Mouse (Mus musculus): ENCODE results near the gene Rab5if. TPM values are rescaled to one million over a fixed set of nuclear protein-coding genes. Genes with fewer than 3 reads are reported as not detected.
A peak's percentile ranks its signal among the peaks of the same experiment; 100 is the strongest.

Gene Rab5if
- polyA plus RNA-seq, 1 experiment from 2014 or later: 299 TPM

GRCm38 (mm10) chr2:156864481-156864880, 1.6 kb downstream of the Rab5if start:
- Histone ChIP-seq H3K4me3 (ENCODE audit: low read length) (peak overlapping the region; percentile 69), H3K36me3 (ENCODE audit: control insufficient read depth, insufficient read depth, low read length) (peaks cover 6% of the 10 kb centered on the region; the same call in 1 of the 2 replicates), H3K27me3 (replicated peaks; ENCODE audit: control insufficient read depth, insufficient read depth, low read length) (no peaks in the 10 kb centered on the region), H3K9me3 (ENCODE audit: control insufficient read depth, low read length) (no peaks in the 10 kb centered on the region), H3K4me2 (ENCODE audit: low read depth, low read length) (peak overlapping the region; percentile 79), H3K4me1 (ENCODE audit: control insufficient read depth, insufficient read depth, low read length) (peaks cover 23% of the 10 kb centered on the region), H3K9ac (ENCODE audit: low read depth, low read length) (peak overlapping the region; percentile 97), H3K27ac (ENCODE audit: low read length) (peak overlapping the region; percentile 96)
- 71% methylated on average over 3 of the region's 3 CpGs for WGBS
- ATAC-seq: no peak

GRCm38 (mm10) chr2:156868994-156869393, 6.1 kb downstream of the Rab5if start:
- Histone ChIP-seq H3K27ac (ENCODE audit: low read length) (no peak overlapping the region), H3K36me3 (ENCODE audit: control insufficient read depth, insufficient read depth, low read length) (peaks cover 9% of the 10 kb centered on the region; the same call in 1 of the 2 replicates), H3K4me1 (ENCODE audit: control insufficient read depth, insufficient read depth, low read length) (peaks cover 27% of the 10 kb centered on the region), H3K4me2 (ENCODE audit: low read depth, low read length) (no peak overlapping the region), H3K4me3 (ENCODE audit: low read length) (no peak overlapping the region), H3K27me3 (replicated peaks; ENCODE audit: control insufficient read depth, insufficient read depth, low read length) (no peaks in the 10 kb centered on the region), H3K9ac (ENCODE audit: low read depth, low read length) (no peak overlapping the region), H3K9me3 (ENCODE audit: control insufficient read depth, low read length) (no peaks in the 10 kb centered on the region)
- ATAC-seq: 0 out of 2 replicates have a peak, but pooled peaks have one; percentile 11
- WGBS: 71% methylated on average over 8 of the region's 8 CpGs

- H3K4me2 ChIP-seq (ENCODE audit: low read depth, low read length): no peak overlapping the region
- WGBS: 84% methylated on average over 7 of the region's 7 CpGs
- no peaks in the 10 kb centered on the region for H3K9me3 ChIP-seq (ENCODE audit: control insufficient read depth, low read length)
- peaks cover 9% of the 10 kb centered on the region; the same call in 1 of the 2 replicates for H3K36me3 ChIP-seq (ENCODE audit: control insufficient read depth, insufficient read depth, low read length)
- no peaks in the 10 kb centered on the region for H3K27me3 ChIP-seq (replicated peaks; ENCODE audit: control insufficient read depth, insufficient read depth, low read length)
- no peak overlapping the region for H3K9ac ChIP-seq (ENCODE audit: low read depth, low read length)
- H3K4me3 ChIP-seq (ENCODE audit: low read length): no peak overlapping the region
- no peak for ATAC-seq
- no peak overlapping the region for H3K27ac ChIP-seq (ENCODE audit: low read length)
- peaks cover 21% of the 10 kb centered on the region for H3K4me1 ChIP-seq (ENCODE audit: control insufficient read depth, insufficient read depth, low read length)
Observed at GRCm38 (mm10) chr2:156869554-156869953, 6.6 kb downstream of the Rab5if start.

- no peak overlapping the region for H3K27ac ChIP-seq (ENCODE audit: low read length)
Observed at GRCm38 (mm10) chr2:156870519-156870918, 7.6 kb downstream of the Rab5if start.

GRCm38 (mm10) chr2:156873629-156874028, 10.7 kb downstream of the Rab5if start:
- 30% methylated on average over 5 of the region's 5 CpGs for WGBS
- H3K9me3 ChIP-seq (ENCODE audit: control insufficient read depth, low read length): no peaks in the 10 kb centered on the region
- ATAC-seq: 0 out of 2 replicates have a peak, but pooled peaks have one; percentile 33
- H3K4me1 ChIP-seq (ENCODE audit: control insufficient read depth, insufficient read depth, low read length): peaks cover 13% of the 10 kb centered on the region
- H3K27me3 ChIP-seq (replicated peaks; ENCODE audit: control insufficient read depth, insufficient read depth, low read length): no peaks in the 10 kb centered on the region
- H3K4me3 ChIP-seq (ENCODE audit: low read length): no peak overlapping the region
- H3K36me3 ChIP-seq (ENCODE audit: control insufficient read depth, insufficient read depth, low read length): peaks cover 3% of the 10 kb centered on the region; the same call in 1 of the 2 replicates
- H3K27ac ChIP-seq (ENCODE audit: low read length): no peak overlapping the region
- no peak overlapping the region for H3K9ac ChIP-seq (ENCODE audit: low read depth, low read length)
- no peak overlapping the region for H3K4me2 ChIP-seq (ENCODE audit: low read depth, low read length)

More at GRCm38 (mm10) chr2:156870519-156870918, 7.6 kb downstream of the Rab5if start:
- ATAC-seq: 0 out of 2 replicates have a peak, but pooled peaks have one; percentile 14
- Histone ChIP-seq H3K27me3 (replicated peaks; ENCODE audit: control insufficient read depth, insufficient read depth, low read length) (no peaks in the 10 kb centered on the region), H3K4me3 (ENCODE audit: low read length) (no peak overlapping the region), H3K9ac (ENCODE audit: low read depth, low read length) (no peak overlapping the region; the same call in 1 of the 2 replicates), H3K4me2 (ENCODE audit: low read depth, low read length) (no peak overlapping the region), H3K36me3 (ENCODE audit: control insufficient read depth, insufficient read depth, low read length) (peaks cover 9% of the 10 kb centered on the region; the same call in 1 of the 2 replicates), H3K4me1 (ENCODE audit: control insufficient read depth, insufficient read depth, low read length) (peaks cover 17% of the 10 kb centered on the region), H3K9me3 (ENCODE audit: control insufficient read depth, low read length) (no peaks in the 10 kb centered on the region)
- WGBS: 35% methylated on average over 6 of the region's 6 CpGs

GRCm38 (mm10) chr2:156874047-156874759, 11.3 kb downstream of the Rab5if start:
- no peaks in the 10 kb centered on the region for H3K27me3 ChIP-seq (replicated peaks; ENCODE audit: control insufficient read depth, insufficient read depth, low read length)
- no peak for ATAC-seq
- 88% methylated on average over 8 of the region's 8 CpGs for WGBS

GRCm38 (mm10) chr2:156874760-156875510, 12.0 kb downstream of the Rab5if start:
- no peak overlapping the region for H3K27ac ChIP-seq (ENCODE audit: low read length)
- H3K27me3 ChIP-seq (replicated peaks; ENCODE audit: control insufficient read depth, insufficient read depth, low read length): no peaks in the 10 kb centered on the region
- no peaks in the 10 kb centered on the region for H3K9me3 ChIP-seq (ENCODE audit: control insufficient read depth, low read length)
- peaks cover 3% of the 10 kb centered on the region; the same call in 1 of the 2 replicates for H3K36me3 ChIP-seq (ENCODE audit: control insufficient read depth, insufficient read depth, low read length)
- H3K4me2 ChIP-seq (ENCODE audit: low read depth, low read length): no peak overlapping the region
- no peak for ATAC-seq
- no peak overlapping the region for H3K4me3 ChIP-seq (ENCODE audit: low read length)
- H3K4me1 ChIP-seq (ENCODE audit: control insufficient read depth, insufficient read depth, low read length): peaks cover 9% of the 10 kb centered on the region
- H3K9ac ChIP-seq (ENCODE audit: low read depth, low read length): no peak overlapping the region
- WGBS: 93% methylated on average over 4 of the region's 4 CpGs

More at GRCm38 (mm10) chr2:156874047-156874759, 11.3 kb downstream of the Rab5if start:
- Histone ChIP-seq H3K4me3 (ENCODE audit: low read length) (no peak overlapping the region), H3K4me1 (ENCODE audit: control insufficient read depth, insufficient read depth, low read length) (peaks cover 10% of the 10 kb centered on the region), H3K27ac (ENCODE audit: low read length) (no peak overlapping the region), H3K9me3 (ENCODE audit: control insufficient read depth, low read length) (no peaks in the 10 kb centered on the region), H3K4me2 (ENCODE audit: low read depth, low read length) (no peak overlapping the region), H3K9ac (ENCODE audit: low read depth, low read length) (no peak overlapping the region), H3K36me3 (ENCODE audit: control insufficient read depth, insufficient read depth, low read length) (peaks cover 3% of the 10 kb centered on the region; the same call in 1 of the 2 replicates)

- H3K27ac ChIP-seq (ENCODE audit: low read length): no peak overlapping the region
- H3K4me1 ChIP-seq (ENCODE audit: control insufficient read depth, insufficient read depth, low read length): no peaks in the 10 kb centered on the region; the same call in 1 of the 2 replicates
- H3K4me3 ChIP-seq (ENCODE audit: low read length): no peak overlapping the region
- H3K4me2 ChIP-seq (ENCODE audit: low read depth, low read length): no peak overlapping the region
- H3K36me3 ChIP-seq (ENCODE audit: control insufficient read depth, insufficient read depth, low read length): no peaks in the 10 kb centered on the region; the same call in 1 of the 2 replicates
- H3K9ac ChIP-seq (ENCODE audit: low read depth, low read length): no peak overlapping the region
- no peak for ATAC-seq
- 63% methylated on average over 9 of the region's 9 CpGs for WGBS
- no peaks in the 10 kb centered on the region for H3K9me3 ChIP-seq (ENCODE audit: control insufficient read depth, low read length)
- H3K27me3 ChIP-seq (replicated peaks; ENCODE audit: control insufficient read depth, insufficient read depth, low read length): no peaks in the 10 kb centered on the region
Observed at GRCm38 (mm10) chr2:156877726-156878125, 14.8 kb downstream of the Rab5if start.

GRCm38 (mm10) chr2:156879541-156879940, 16.6 kb downstream of the Rab5if start:
- Histone ChIP-seq H3K27me3 (replicated peaks; ENCODE audit: control insufficient read depth, insufficient read depth, low read length) (no peaks in the 10 kb centered on the region), H3K27ac (ENCODE audit: low read length) (no peak overlapping the region), H3K9ac (ENCODE audit: low read depth, low read length) (no peak overlapping the region), H3K36me3 (ENCODE audit: control insufficient read depth, insufficient read depth, low read length) (no peaks in the 10 kb centered on the region), H3K4me2 (ENCODE audit: low read depth, low read length) (no peak overlapping the region), H3K4me1 (ENCODE audit: control insufficient read depth, insufficient read depth, low read length) (no peaks in the 10 kb centered on the region), H3K9me3 (ENCODE audit: control insufficient read depth, low read length) (no peaks in the 10 kb centered on the region), H3K4me3 (ENCODE audit: low read length) (no peak overlapping the region)
- WGBS: 90% methylated on average over 3 of the region's 3 CpGs
- ATAC-seq: no peak
